Mouse (Mus musculus) thymus, adult 2 months (tissue): ENCODE results near the gene Dnah7a.

Source experiments
- CTCF ChIP-seq: fragments of 200-500 bp; IDR thresholded peaks from 2 replicates; pipeline ENCODE4 v1.5.1; 2012; ENCODE audit warnings: mild to moderate bottlenecking, control low read depth, low read length, moderate library complexity, borderline replicate concordance; ENCODE audit not compliant: control insufficient read depth, poor library complexity, insufficient read depth; ENCODE audit errors: extremely low read depth
- POLR2A ChIP-seq: fragments of 200-500 bp; IDR thresholded peaks from 2 replicates; pipeline ENCODE4 v1.6.1; 2012; ENCODE audit warnings: mild to moderate bottlenecking, low read length, control low read depth, moderate library complexity; ENCODE audit not compliant: control insufficient read depth, poor library complexity, insufficient read depth; ENCODE audit errors: extremely low read depth

- TF ChIP-seq CTCF = no peak
- TF ChIP-seq POLR2A = no peak
Observed at GRCm38 (mm10) chr1:53384085-53384688, 322.4 kb downstream of the Dnah7a start.
